Mouse (Mus musculus): ENCODE measurements at regions not wholly inside any gene's neighbourhood (a gene's known extent, or its start where the extent isn't known, plus 50 kb on each side); places are given as distances from the start of the nearest gene placed in this dataset.

DNA sequence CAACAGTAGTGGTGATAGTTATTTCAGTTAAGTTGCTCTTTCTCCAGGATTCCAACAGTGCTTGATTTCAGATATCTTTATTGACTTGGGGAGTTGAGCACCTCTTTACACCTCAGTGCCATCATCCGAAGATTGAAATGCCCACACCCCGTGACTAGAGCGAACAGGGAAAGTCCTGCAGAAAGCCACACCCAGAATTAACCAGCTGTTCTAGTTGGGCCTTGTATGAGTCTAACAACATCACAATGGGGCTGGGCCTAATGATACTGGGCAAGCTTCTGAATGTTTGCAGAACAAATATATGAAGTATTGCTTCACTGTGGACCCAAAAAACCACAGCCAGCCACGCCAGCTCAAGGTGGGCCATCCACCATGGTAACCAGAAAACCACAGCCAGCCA lies 100.1 kb upstream of the Rasgrp1 start:
- H3K27ac ChIP-seq (ENCODE audit: low read depth, low read length), result no peak overlapping the region
- no peak overlapping the region for H3K4me3 ChIP-seq (ENCODE audit: low read length)
- H3K9me3 ChIP-seq (ENCODE audit: control insufficient read depth, low read length), result no peaks in the 10 kb centered on the region
- no peak overlapping the region for H3K9ac ChIP-seq (ENCODE audit: low read depth, low read length)
- ATAC-seq (ENCODE audit: low FRiP score, low TSS enrichment), result no peak
- no peaks in the 10 kb centered on the region for H3K36me3 ChIP-seq (ENCODE audit: control insufficient read depth, insufficient read depth, low read length)
- H3K4me1 ChIP-seq (ENCODE audit: control insufficient read depth, insufficient read depth, low read length), result no peaks in the 10 kb centered on the region
- H3K27me3 ChIP-seq (ENCODE audit: control insufficient read depth, insufficient read depth, low read length), result no peaks in the 10 kb centered on the region
- 82% methylated on average over 4 of the region's 4 CpGs for WGBS
- no peak overlapping the region for H3K4me2 ChIP-seq (replicated peaks; ENCODE audit: low read depth, low read length)

DNA sequence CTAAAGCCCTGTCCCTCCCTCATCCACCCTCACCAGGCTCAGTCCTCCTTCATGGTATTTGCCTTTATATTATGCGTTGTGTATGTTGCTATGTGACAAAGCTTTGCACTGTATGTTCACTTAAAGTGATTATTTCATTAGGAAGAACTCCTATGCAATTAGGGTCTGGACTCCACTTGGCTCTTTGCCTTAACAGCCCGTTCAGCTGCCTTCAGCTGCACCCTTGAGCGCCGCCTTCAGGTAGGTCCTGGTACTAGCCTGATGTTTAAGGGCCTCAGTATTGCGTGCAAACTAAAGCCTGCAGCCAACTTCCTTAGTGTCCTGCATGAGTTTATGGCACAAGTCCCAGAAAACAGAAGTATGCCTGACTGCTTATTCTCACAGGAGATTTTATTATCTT lies 101.9 kb upstream of the Rasgrp1 start:
- Histone ChIP-seq H3K4me1 (ENCODE audit: control insufficient read depth, insufficient read depth, low read length) (no peaks in the 10 kb centered on the region), H3K4me3 (ENCODE audit: low read length) (no peak overlapping the region), H3K4me2 (replicated peaks; ENCODE audit: low read depth, low read length) (no peak overlapping the region), H3K9me3 (ENCODE audit: control insufficient read depth, low read length) (no peaks in the 10 kb centered on the region), H3K36me3 (ENCODE audit: control insufficient read depth, insufficient read depth, low read length) (no peaks in the 10 kb centered on the region), H3K27ac (ENCODE audit: low read depth, low read length) (no peak overlapping the region), H3K9ac (ENCODE audit: low read depth, low read length) (no peak overlapping the region), H3K27me3 (ENCODE audit: control insufficient read depth, insufficient read depth, low read length) (no peaks in the 10 kb centered on the region)
- ATAC-seq (ENCODE audit: low FRiP score, low TSS enrichment), result no peak
- 43% methylated on average over 5 of the region's 5 CpGs for WGBS

- no peak overlapping the region for H3K9ac ChIP-seq (ENCODE audit: low read depth, low read length)
- no peaks in the 10 kb centered on the region for H3K9me3 ChIP-seq (ENCODE audit: control insufficient read depth, low read length)
- no peaks in the 10 kb centered on the region for H3K4me1 ChIP-seq (ENCODE audit: control insufficient read depth, insufficient read depth, low read length)
- H3K4me3 ChIP-seq (ENCODE audit: low read length), result no peak overlapping the region
- H3K36me3 ChIP-seq (ENCODE audit: control insufficient read depth, insufficient read depth, low read length), result no peaks in the 10 kb centered on the region
- WGBS, result 86% methylated on average over 4 of the region's 4 CpGs
- H3K27ac ChIP-seq (ENCODE audit: low read depth, low read length), result no peak overlapping the region
- no peaks in the 10 kb centered on the region for H3K27me3 ChIP-seq (ENCODE audit: control insufficient read depth, insufficient read depth, low read length)
- ATAC-seq (ENCODE audit: low FRiP score, low TSS enrichment), result no peak
- H3K4me2 ChIP-seq (replicated peaks; ENCODE audit: low read depth, low read length), result no peak overlapping the region
These were observed 104.1 kb upstream of the Rasgrp1 start for GRCm38 (mm10) chr2:117446876-117447275.

DNA sequence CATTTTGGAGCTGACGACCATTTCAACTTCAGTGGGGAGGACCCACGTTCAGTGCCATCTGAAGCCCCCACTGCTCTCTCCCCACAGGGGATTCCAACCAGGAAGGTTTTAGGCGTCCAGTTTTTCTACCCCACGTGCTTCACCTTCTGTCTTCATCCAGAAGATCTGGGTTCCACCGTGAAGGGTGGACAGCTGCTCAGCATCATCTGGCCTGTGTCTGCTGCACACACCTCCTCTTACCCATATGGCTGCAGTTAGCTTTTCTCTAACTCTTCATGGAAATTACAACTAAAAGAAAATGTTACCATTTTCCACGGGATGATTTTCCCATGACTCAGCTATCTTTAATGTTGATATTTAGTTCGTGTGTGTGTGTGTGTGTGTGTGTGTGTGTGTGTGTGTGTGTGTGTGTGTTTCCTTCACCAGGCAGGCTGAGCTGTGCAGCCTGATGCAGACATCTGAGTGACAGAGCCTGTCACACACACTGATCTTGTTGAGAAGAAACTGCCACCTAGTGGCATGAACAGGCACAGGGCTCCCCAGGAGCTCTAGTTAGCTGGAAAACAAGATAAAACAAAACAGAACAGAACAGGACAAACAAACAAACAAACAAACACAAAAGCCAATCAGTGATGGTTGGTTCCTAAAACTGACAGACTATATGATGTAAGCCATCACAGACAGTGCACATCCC lies 107.5 kb upstream of the Rasgrp1 start:
- H3K4me1 ChIP-seq (ENCODE audit: control insufficient read depth, insufficient read depth, low read length), result no peaks in the 10 kb centered on the region
- H3K36me3 ChIP-seq (ENCODE audit: control insufficient read depth, insufficient read depth, low read length), result no peaks in the 10 kb centered on the region
- H3K9me3 ChIP-seq (ENCODE audit: control insufficient read depth, low read length), result no peaks in the 10 kb centered on the region
- no peak for ATAC-seq (ENCODE audit: low FRiP score, low TSS enrichment)
- no peak overlapping the region for H3K4me2 ChIP-seq (replicated peaks; ENCODE audit: low read depth, low read length)
- H3K27ac ChIP-seq (ENCODE audit: low read depth, low read length), result no peak overlapping the region
- WGBS, result 61% methylated on average over 7 of the region's 7 CpGs
- no peak overlapping the region for H3K4me3 ChIP-seq (ENCODE audit: low read length)
- H3K27me3 ChIP-seq (ENCODE audit: control insufficient read depth, insufficient read depth, low read length), result no peaks in the 10 kb centered on the region
- H3K9ac ChIP-seq (ENCODE audit: low read depth, low read length), result no peak overlapping the region

DNA sequence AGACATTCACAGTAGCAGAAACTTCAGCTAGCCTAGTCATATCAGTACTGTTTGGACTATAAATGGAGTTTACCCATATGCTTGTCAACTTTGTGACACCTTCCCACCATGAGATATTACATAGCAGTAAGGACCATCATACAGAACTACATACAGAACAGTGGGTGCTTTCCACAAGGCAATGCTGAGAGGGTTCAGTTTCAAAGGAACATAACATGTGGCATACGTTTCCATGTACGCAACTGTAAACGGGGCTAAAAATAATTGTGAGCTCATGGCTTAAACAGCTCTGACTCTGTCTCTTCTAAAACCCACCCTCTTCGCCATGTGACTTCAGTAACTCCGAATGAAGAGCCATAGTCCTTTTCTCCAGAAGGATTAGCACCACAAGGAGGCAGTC lies 109.0 kb upstream of the Rasgrp1 start:
- ATAC-seq (ENCODE audit: low FRiP score, low TSS enrichment), result no peak
- Histone ChIP-seq H3K36me3 (ENCODE audit: control insufficient read depth, insufficient read depth, low read length) (no peaks in the 10 kb centered on the region), H3K4me1 (ENCODE audit: control insufficient read depth, insufficient read depth, low read length) (no peaks in the 10 kb centered on the region), H3K4me2 (replicated peaks; ENCODE audit: low read depth, low read length) (no peak overlapping the region), H3K4me3 (ENCODE audit: low read length) (no peak overlapping the region), H3K9ac (ENCODE audit: low read depth, low read length) (no peak overlapping the region), H3K27ac (ENCODE audit: low read depth, low read length) (no peak overlapping the region), H3K27me3 (ENCODE audit: control insufficient read depth, insufficient read depth, low read length) (no peaks in the 10 kb centered on the region), H3K9me3 (ENCODE audit: control insufficient read depth, low read length) (no peaks in the 10 kb centered on the region)
- WGBS, result 77% methylated on average over 5 of the region's 5 CpGs

- WGBS, result 79% methylated on average over 4 of the region's 4 CpGs
- no peak overlapping the region for H3K4me2 ChIP-seq (replicated peaks; ENCODE audit: low read depth, low read length)
These were observed 112.4 kb upstream of the Rasgrp1 start for GRCm38 (mm10) chr2:117455021-117455739.

GRCm38 (mm10) chr2:117455740-117456455 lies 113.1 kb upstream of the Rasgrp1 start:
- peak; percentile 62; the same call in 1 of the 2 replicates for ATAC-seq (ENCODE audit: low FRiP score, low TSS enrichment)
- Histone ChIP-seq H3K36me3 (ENCODE audit: control insufficient read depth, insufficient read depth, low read length) (no peaks in the 10 kb centered on the region), H3K9ac (ENCODE audit: low read depth, low read length) (no peak overlapping the region), H3K4me1 (ENCODE audit: control insufficient read depth, insufficient read depth, low read length) (no peaks in the 10 kb centered on the region), H3K9me3 (ENCODE audit: control insufficient read depth, low read length) (no peaks in the 10 kb centered on the region), H3K4me3 (ENCODE audit: low read length) (no peak overlapping the region), H3K27me3 (ENCODE audit: control insufficient read depth, insufficient read depth, low read length) (no peaks in the 10 kb centered on the region), H3K27ac (ENCODE audit: low read depth, low read length) (no peak overlapping the region), H3K4me2 (replicated peaks; ENCODE audit: low read depth, low read length) (no peak overlapping the region)
- WGBS, result 65% methylated on average over 7 of the region's 7 CpGs

More at GRCm38 (mm10) chr2:117455021-117455739, 112.4 kb upstream of the Rasgrp1 start:
- H3K4me1 ChIP-seq (ENCODE audit: control insufficient read depth, insufficient read depth, low read length), result no peaks in the 10 kb centered on the region
- no peak overlapping the region for H3K4me3 ChIP-seq (ENCODE audit: low read length)
- ATAC-seq (ENCODE audit: low FRiP score, low TSS enrichment), result no peak
- H3K27ac ChIP-seq (ENCODE audit: low read depth, low read length), result no peak overlapping the region
- no peaks in the 10 kb centered on the region for H3K27me3 ChIP-seq (ENCODE audit: control insufficient read depth, insufficient read depth, low read length)
- no peak overlapping the region for H3K9ac ChIP-seq (ENCODE audit: low read depth, low read length)
- no peaks in the 10 kb centered on the region for H3K9me3 ChIP-seq (ENCODE audit: control insufficient read depth, low read length)
- no peaks in the 10 kb centered on the region for H3K36me3 ChIP-seq (ENCODE audit: control insufficient read depth, insufficient read depth, low read length)

DNA sequence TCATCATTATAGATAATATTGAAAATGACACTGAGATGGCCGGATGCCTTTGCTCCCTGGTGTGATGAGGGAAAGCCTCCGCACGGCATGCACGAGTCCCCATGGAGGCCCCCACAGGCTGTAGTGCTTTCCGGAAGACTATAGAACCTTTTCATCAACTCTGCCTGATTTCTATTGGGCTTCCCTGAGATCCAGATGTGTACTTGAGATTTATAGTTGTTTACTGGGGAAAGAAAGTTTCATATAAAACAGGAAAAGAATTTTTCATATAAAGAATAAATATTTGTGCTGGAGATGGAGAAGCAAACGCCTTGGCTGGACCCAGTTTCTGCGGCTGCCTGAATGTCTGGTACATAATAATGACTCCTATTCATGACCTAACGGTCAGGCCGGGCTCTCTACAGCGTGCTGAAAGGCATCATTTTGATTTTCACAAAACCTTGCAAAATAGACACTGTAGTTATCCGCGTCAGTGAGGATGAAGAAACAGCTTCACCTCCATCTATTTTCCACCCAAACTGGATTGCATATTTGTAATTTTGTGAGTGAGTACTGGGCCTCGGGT lies 113.7 kb upstream of the Rasgrp1 start:
- Histone ChIP-seq H3K9ac (ENCODE audit: low read depth, low read length) (no peak overlapping the region), H3K27ac (ENCODE audit: low read depth, low read length) (no peak overlapping the region), H3K36me3 (ENCODE audit: control insufficient read depth, insufficient read depth, low read length) (no peaks in the 10 kb centered on the region), H3K4me2 (replicated peaks; ENCODE audit: low read depth, low read length) (no peak overlapping the region), H3K4me3 (ENCODE audit: low read length) (no peak overlapping the region), H3K9me3 (ENCODE audit: control insufficient read depth, low read length) (no peaks in the 10 kb centered on the region), H3K4me1 (ENCODE audit: control insufficient read depth, insufficient read depth, low read length) (no peaks in the 10 kb centered on the region), H3K27me3 (ENCODE audit: control insufficient read depth, insufficient read depth, low read length) (no peaks in the 10 kb centered on the region)
- 88% methylated on average over 13 of the region's 13 CpGs for WGBS
- ATAC-seq (ENCODE audit: low FRiP score, low TSS enrichment), result no peak
